Mouse (Mus musculus): Measurements from ENCODE around the gene Ccdc65.

- no peak for TF ChIP-seq CTCF (IDR thresholded peaks at IDR 0.05; ENCODE audit: low read depth)
- TF ChIP-seq EP300 (IDR thresholded peaks at IDR 0.05; ENCODE audit: low read depth) = no peak
Observed at GRCm38 (mm10) chr15:98695726-98696125, 12.3 kb upstream of the Ccdc65 start.

All from liver, postnatal 0 days (tissue).